Mouse (Mus musculus) thymus, adult 2 months (tissue): ENCODE results near the gene Ppp6c.

ENCODE experiments used
- CTCF ChIP-seq: fragments of 200-500 bp; IDR thresholded peaks from 2 replicates; pipeline ENCODE4 v1.5.1; 2012; ENCODE audit warnings: mild to moderate bottlenecking, control low read depth, low read length, moderate library complexity, borderline replicate concordance; ENCODE audit not compliant: control insufficient read depth, poor library complexity, insufficient read depth; ENCODE audit errors: extremely low read depth
- POLR2A ChIP-seq: fragments of 200-500 bp; IDR thresholded peaks from 2 replicates; pipeline ENCODE4 v1.6.1; 2012; ENCODE audit warnings: mild to moderate bottlenecking, low read length, control low read depth, moderate library complexity; ENCODE audit not compliant: control insufficient read depth, poor library complexity, insufficient read depth; ENCODE audit errors: extremely low read depth

DNA sequence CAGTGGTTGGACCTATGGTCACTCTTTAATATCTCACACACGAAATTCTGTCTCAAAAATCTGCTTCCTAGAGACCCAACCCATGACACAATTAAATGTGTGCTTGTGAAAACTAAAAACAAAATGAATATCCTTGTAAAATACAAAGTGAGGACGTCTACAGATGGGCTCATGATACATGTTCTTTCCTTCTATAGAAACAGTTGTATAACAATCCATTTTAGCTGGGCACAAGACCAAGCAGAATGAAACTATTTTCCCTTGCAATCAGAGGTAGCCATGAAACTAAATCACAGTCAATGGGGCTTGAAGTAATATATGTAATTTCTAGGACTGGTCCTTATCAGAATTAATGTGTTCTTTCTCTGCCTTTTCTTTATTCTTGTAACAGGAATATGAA is 75.3 kb downstream of the Ppp6c start:
- TF ChIP-seq CTCF (no peak), POLR2A (no peak)
